Mouse (Mus musculus): ENCODE data around the gene Pdia3. TPM values are rescaled to one million over a fixed set of nuclear protein-coding genes. Genes with fewer than 3 reads are reported as not detected.

The Pdia3 gene
- polyA plus RNA-seq, 1 experiment, result 96.5 TPM

GRCm38 (mm10) chr2:121445117-121445516 is 31.5 kb downstream of the Pdia3 start:
- no peak overlapping the region for H3K27ac ChIP-seq (ENCODE audit: insufficient read depth, low read length)
- TF ChIP-seq POLR2A (IDR thresholded peaks at IDR 0.05; ENCODE audit: borderline replicate concordance, insufficient read depth, low read length) (no peak), CTCF (IDR thresholded peaks at IDR 0.05; ENCODE audit: borderline replicate concordance, insufficient read depth, low read depth, low read length) (no peak)
- no peaks in the 10 kb centered on the region for H3K27me3 ChIP-seq (ENCODE audit: control insufficient read depth, insufficient read depth, low read length)
- DNase-seq, result no peak
- H3K4me1 ChIP-seq (ENCODE audit: control insufficient read depth, insufficient read depth, low read length), result peaks cover 6% of the 10 kb centered on the region
- 86% methylated on average over 3 of the region's 3 CpGs for WGBS
- no peak overlapping the region for H3K4me3 ChIP-seq (replicated peaks; ENCODE audit: insufficient read depth, low read depth, low read length)

GRCm38 (mm10) chr2:121446506-121446905 is 32.9 kb downstream of the Pdia3 start:
- H3K27me3 ChIP-seq (ENCODE audit: control insufficient read depth, insufficient read depth, low read length), result no peaks in the 10 kb centered on the region
- H3K27ac ChIP-seq (ENCODE audit: insufficient read depth, low read length), result no peak overlapping the region
- peaks cover 6% of the 10 kb centered on the region for H3K4me1 ChIP-seq (ENCODE audit: control insufficient read depth, insufficient read depth, low read length)
- no peak for DNase-seq
- TF ChIP-seq CTCF (IDR thresholded peaks at IDR 0.05; ENCODE audit: borderline replicate concordance, insufficient read depth, low read depth, low read length) (no peak), POLR2A (IDR thresholded peaks at IDR 0.05; ENCODE audit: borderline replicate concordance, insufficient read depth, low read length) (no peak)
- no peak overlapping the region for H3K4me3 ChIP-seq (replicated peaks; ENCODE audit: insufficient read depth, low read depth, low read length)
- WGBS, result 77% methylated on average over 4 of the region's 4 CpGs

- no peak for DNase-seq
- no peak for TF ChIP-seq CTCF (IDR thresholded peaks at IDR 0.05; ENCODE audit: borderline replicate concordance, insufficient read depth, low read depth, low read length)
- TF ChIP-seq POLR2A (IDR thresholded peaks at IDR 0.05; ENCODE audit: borderline replicate concordance, insufficient read depth, low read length), result no peak
- WGBS, result 93% methylated on average over 3 of the region's 3 CpGs
These were observed 33.4 kb downstream of the Pdia3 start for GRCm38 (mm10) chr2:121447006-121447405.

GRCm38 (mm10) chr2:121448136-121448535 is 34.6 kb downstream of the Pdia3 start:
- no peak overlapping the region for H3K4me3 ChIP-seq (replicated peaks; ENCODE audit: insufficient read depth, low read depth, low read length)
- TF ChIP-seq POLR2A (IDR thresholded peaks at IDR 0.05; ENCODE audit: borderline replicate concordance, insufficient read depth, low read length), result no peak
- TF ChIP-seq CTCF (IDR thresholded peaks at IDR 0.05; ENCODE audit: borderline replicate concordance, insufficient read depth, low read depth, low read length), result no peak
- DNase-seq, result peak in 1 of 2 experiments; percentile 27
- H3K27ac ChIP-seq (ENCODE audit: insufficient read depth, low read length), result no peak overlapping the region
- H3K4me1 ChIP-seq (ENCODE audit: control insufficient read depth, insufficient read depth, low read length), result no peaks in the 10 kb centered on the region
- WGBS, result 15% methylated on average over 9 of the region's 9 CpGs
- no peaks in the 10 kb centered on the region for H3K27me3 ChIP-seq (ENCODE audit: control insufficient read depth, insufficient read depth, low read length)

More at GRCm38 (mm10) chr2:121447006-121447405, 33.4 kb downstream of the Pdia3 start:
- no peaks in the 10 kb centered on the region for H3K27me3 ChIP-seq (ENCODE audit: control insufficient read depth, insufficient read depth, low read length)
- peaks cover 3% of the 10 kb centered on the region for H3K4me1 ChIP-seq (ENCODE audit: control insufficient read depth, insufficient read depth, low read length)
- H3K4me3 ChIP-seq (replicated peaks; ENCODE audit: insufficient read depth, low read depth, low read length), result no peak overlapping the region
- H3K27ac ChIP-seq (ENCODE audit: insufficient read depth, low read length), result no peak overlapping the region

- no peak for TF ChIP-seq CTCF (IDR thresholded peaks at IDR 0.05; ENCODE audit: borderline replicate concordance, insufficient read depth, low read depth, low read length)
- peak; percentile 97 for TF ChIP-seq POLR2A (IDR thresholded peaks at IDR 0.05; ENCODE audit: borderline replicate concordance, insufficient read depth, low read length)
- Histone ChIP-seq H3K27me3 (ENCODE audit: control insufficient read depth, insufficient read depth, low read length) (no peaks in the 10 kb centered on the region), H3K4me3 (replicated peaks; ENCODE audit: insufficient read depth, low read depth, low read length) (peak within 1 kb of the TSS; percentile 92), H3K27ac (ENCODE audit: insufficient read depth, low read length) (peak within 1 kb of the TSS; percentile 89), H3K4me1 (ENCODE audit: control insufficient read depth, insufficient read depth, low read length) (no peaks in the 10 kb centered on the region)
- peak; percentile 98 to 99 for DNase-seq
- 1% methylated on average over 74 of the region's 74 CpGs for WGBS
These were observed 35.4 kb downstream of the Pdia3 start, which contains the start of gene Serf2 for GRCm38 (mm10) chr2:121448739-121449535. Serf2 (plus strand) TSS chr2:121449195.

GRCm38 (mm10) chr2:121449545-121450011 is 36.0 kb downstream of the Pdia3 start:
- no peaks in the 10 kb centered on the region for H3K4me1 ChIP-seq (ENCODE audit: control insufficient read depth, insufficient read depth, low read length)
- peak overlapping the region; percentile 92 for H3K4me3 ChIP-seq (replicated peaks; ENCODE audit: insufficient read depth, low read depth, low read length)
- no peak for TF ChIP-seq POLR2A (IDR thresholded peaks at IDR 0.05; ENCODE audit: borderline replicate concordance, insufficient read depth, low read length)
- no peak for TF ChIP-seq CTCF (IDR thresholded peaks at IDR 0.05; ENCODE audit: borderline replicate concordance, insufficient read depth, low read depth, low read length)
- H3K27ac ChIP-seq (ENCODE audit: insufficient read depth, low read length), result peak overlapping the region; percentile 89
- WGBS, result under 1% methylated on average over 52 of the region's 54 CpGs
- H3K27me3 ChIP-seq (ENCODE audit: control insufficient read depth, insufficient read depth, low read length), result no peaks in the 10 kb centered on the region
- no peak for DNase-seq

- WGBS, result 3% methylated on average over 7 of the region's 7 CpGs
- TF ChIP-seq CTCF (IDR thresholded peaks at IDR 0.05; ENCODE audit: borderline replicate concordance, insufficient read depth, low read depth, low read length) (no peak), POLR2A (IDR thresholded peaks at IDR 0.05; ENCODE audit: borderline replicate concordance, insufficient read depth, low read length) (no peak)
- DNase-seq, result no peak
- Histone ChIP-seq H3K4me3 (replicated peaks; ENCODE audit: insufficient read depth, low read depth, low read length) (peak overlapping the region; percentile 92), H3K27me3 (ENCODE audit: control insufficient read depth, insufficient read depth, low read length) (no peaks in the 10 kb centered on the region), H3K4me1 (ENCODE audit: control insufficient read depth, insufficient read depth, low read length) (no peaks in the 10 kb centered on the region), H3K27ac (ENCODE audit: insufficient read depth, low read length) (no peak overlapping the region)
These were observed 36.5 kb downstream of the Pdia3 start for GRCm38 (mm10) chr2:121450093-121450492.

GRCm38 (mm10) chr2:121452361-121452760 is 38.8 kb downstream of the Pdia3 start:
- H3K4me3 ChIP-seq (replicated peaks; ENCODE audit: insufficient read depth, low read depth, low read length), result no peak overlapping the region
- no peak overlapping the region for H3K27ac ChIP-seq (ENCODE audit: insufficient read depth, low read length)
- TF ChIP-seq CTCF (IDR thresholded peaks at IDR 0.05; ENCODE audit: borderline replicate concordance, insufficient read depth, low read depth, low read length), result no peak
- no peak for TF ChIP-seq POLR2A (IDR thresholded peaks at IDR 0.05; ENCODE audit: borderline replicate concordance, insufficient read depth, low read length)
- DNase-seq, result no peak
- no peaks in the 10 kb centered on the region for H3K27me3 ChIP-seq (ENCODE audit: control insufficient read depth, insufficient read depth, low read length)
- WGBS, result 72% methylated on average over 4 of the region's 4 CpGs
- no peaks in the 10 kb centered on the region; the same call in 1 of the 2 replicates for H3K4me1 ChIP-seq (ENCODE audit: control insufficient read depth, insufficient read depth, low read length)
